Mouse (Mus musculus) erythroblast, embryonic 14.5 days (primary cell): ENCODE measurements around the gene Apcs.

Experiments
- GATA1 ChIP-seq: IDR thresholded peaks from 2 replicates; pipeline ENCODE4 v1.6.1; 2012; ENCODE audit warnings: low read length, inconsistent platforms, mixed read lengths
- TAL1 ChIP-seq: IDR thresholded peaks from 3 replicates; pipeline ENCODE4 v1.6.1; 2012; ENCODE audit warnings: low read length, inconsistent platforms, mixed read lengths

- no peak for TF ChIP-seq GATA1
- TF ChIP-seq TAL1, result no peak
Measured at GRCm38 (mm10) chr1:172847044-172847761, 47.6 kb downstream of the Apcs start.
